Mouse (Mus musculus) layer of hippocampus, adult 6 months (tissue): ENCODE measurements around the gene Vmn2r1. TPM values are rescaled to one million over a fixed set of nuclear protein-coding genes. Genes with fewer than 3 reads are reported as not detected.

Experiments
- long read RNA-seq, 2 experiments: library from polyadenylated mRNA; unstranded; transcript quantifications; one replicate each; pipeline ENCODE4 v2.0.0; 2019 to 2020
- polyA plus RNA-seq: library from polyadenylated mRNA; unstranded; fragments of <200 nt; fragmentation: Nextera tagmentation; gene quantifications from 2 replicates; pipeline ENCODE4 v1.2.3, GENCODE M21; 2021

Gene Vmn2r1
- 0.03 TPM in 2 replicates for polyA plus RNA-seq
- long read RNA-seq, experiment 1 = 0 reads
- long read RNA-seq, experiment 2 = 0 reads

DNA sequence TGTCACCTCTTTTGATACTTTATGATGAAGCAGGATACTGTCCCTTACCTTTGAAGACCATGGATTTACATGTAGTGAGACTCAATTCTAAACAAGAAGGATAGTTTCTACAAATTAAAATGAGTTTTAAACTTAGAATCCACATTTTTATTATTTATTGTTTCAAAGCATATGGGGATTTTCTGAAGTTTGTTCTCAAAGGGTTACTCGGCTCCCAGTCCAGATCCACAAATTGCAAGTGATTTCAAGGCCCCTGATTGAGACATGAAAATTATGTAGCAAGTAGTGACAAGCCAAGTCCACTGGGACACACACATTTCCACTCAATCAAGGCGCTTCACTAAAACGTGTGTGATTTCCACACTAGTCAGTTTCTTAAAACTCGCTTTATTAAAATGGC, at the start of gene Vmn2r1:
Gene Vmn2r1 (plus strand): TSS at position 301 of the 400 bp plus-strand sequence.

GRCm38 (mm10) chr3:64141878-64142508, 60.6 kb downstream of the Vmn2r1 start, which contains the start of gene Vmn2r2:
Gene Vmn2r2, minus strand, starts transcription at chr3:64141928.

Other genes with a start within 250 kb of the Vmn2r1 start
- gene Plch1, start 182.1 kb upstream of the Vmn2r1 start, polyA plus RNA-seq = 1.6 and 1.8 TPM in 2 replicates
- gene E130311K13Rik, start 152.1 kb upstream of the Vmn2r1 start, polyA plus RNA-seq = 19.9 and 20.4 TPM in 2 replicates
- gene Slc33a1, start 116.8 kb upstream of the Vmn2r1 start, polyA plus RNA-seq = 14.3 and 16.6 TPM in 2 replicates
- gene Gmps, start 105.4 kb upstream of the Vmn2r1 start, polyA plus RNA-seq = 16.1 and 25.0 TPM in 2 replicates
- not detected in 2 replicates for gene Vmn2r2, start 60.4 kb downstream of the Vmn2r1 start, polyA plus RNA-seq
- gene Vmn2r3, start 208.2 kb downstream of the Vmn2r1 start, polyA plus RNA-seq = not detected in 2 replicates